Mouse (Mus musculus) ES-Bruce4 (cell line): ENCODE measurements at regions not wholly inside any gene's neighbourhood (a gene's known extent, or its start where the extent isn't known, plus 50 kb on each side); places are given as distances from the start of the nearest gene placed in this dataset.
"Not testable (repeated sequence)": the region's sequence is repeated elsewhere in the genome, so short reads cannot be mapped to it uniquely, and the experiment has no call there.

Source experiments
- H3K27ac ChIP-seq: 2 replicates; pipeline ENCODE4 v1.5.1; 2012; ENCODE audit warnings: low read length, inconsistent platforms; ENCODE audit not compliant: insufficient read depth
- H3K27me3 ChIP-seq: 2 replicates; pipeline ENCODE4 v1.6.1; 2012; ENCODE audit warnings: mild to moderate bottlenecking, low read length, inconsistent platforms; ENCODE audit not compliant: control insufficient read depth, poor library complexity, insufficient read depth, severe bottlenecking
- H3K36me3 ChIP-seq: 2 replicates; pipeline ENCODE4 v1.6.1; 2012; ENCODE audit warnings: inconsistent platforms, mild to moderate bottlenecking, low read length, moderate library complexity; ENCODE audit not compliant: control insufficient read depth, poor library complexity, insufficient read depth, severe bottlenecking
- H3K4me1 ChIP-seq: one replicate; pipeline ENCODE4 v1.8.1; 2011; ENCODE audit warnings: low read length; ENCODE audit not compliant: control insufficient read depth, insufficient read depth
- H3K4me3 ChIP-seq: 2 replicates; pipeline ENCODE4 v1.5.1; 2011; ENCODE audit warnings: low read depth, mild to moderate bottlenecking, low read length
- H3K9ac ChIP-seq: 2 replicates; pipeline ENCODE4 v1.6.1; 2012; ENCODE audit warnings: low read depth, mild to moderate bottlenecking, inconsistent platforms; ENCODE audit not compliant: poor library complexity, severe bottlenecking
- H3K9me3 ChIP-seq: replicated peaks from 2 replicates; pipeline ENCODE4 v1.6.1; 2012; ENCODE audit warnings: mild to moderate bottlenecking, low read length, inconsistent platforms; ENCODE audit not compliant: control insufficient read depth, poor library complexity, insufficient read depth, severe bottlenecking
- EP300 ChIP-seq: IDR thresholded peaks from 2 replicates; pipeline ENCODE4 v1.6.1; 2011; ENCODE audit warnings: low read depth, low read length; ENCODE audit not compliant: insufficient read depth

- H3K27ac ChIP-seq: peak overlapping the region; percentile 59; the same call in 1 of the 2 replicates
- not testable (repeated sequence) for H3K4me1 ChIP-seq, H3K36me3 ChIP-seq, H3K9ac ChIP-seq, H3K4me3 ChIP-seq, H3K27me3 ChIP-seq
- H3K9me3 ChIP-seq: peaks cover 27% of the 10 kb centered on the region
- TF ChIP-seq EP300: 0 out of 2 replicates have a peak, but pooled peaks have one; percentile 35
Measured at GRCm38 (mm10) chr3:35637066-35637465, 116.8 kb upstream of the Atp11b start.
